Mouse (Mus musculus): ENCODE measurements around the gene Zfp978. TPM values are rescaled to one million over a fixed set of nuclear protein-coding genes. Genes with fewer than 3 reads are reported as not detected.

Gene Zfp978
- polyA plus RNA-seq, 1 experiment: 0.57 TPM

- no peak overlapping the region for H3K27ac ChIP-seq (ENCODE audit: control insufficient read depth, insufficient read depth, low read depth, low read length)
- no peaks in the 10 kb centered on the region for H3K27me3 ChIP-seq (ENCODE audit: control insufficient read depth, insufficient read depth, low read length)
- H3K4me3 ChIP-seq (ENCODE audit: control insufficient read depth, low read depth, low read length): no peak overlapping the region
- peaks cover 2% of the 10 kb centered on the region for H3K4me1 ChIP-seq (ENCODE audit: control insufficient read depth, insufficient read depth, low read length)
- no peak for TF ChIP-seq CTCF (IDR thresholded peaks at IDR 0.05; ENCODE audit: control insufficient read depth, insufficient read depth, insufficient replicate concordance, low read depth, low read length)
- TF ChIP-seq POLR2A (IDR thresholded peaks at IDR 0.05; ENCODE audit: control insufficient read depth, low read depth, low read length): no peak
- H3K36me3 ChIP-seq (ENCODE audit: control insufficient read depth, insufficient read depth, low read length): no peaks in the 10 kb centered on the region
Observed at GRCm38 (mm10) chr4:147433874-147434273, 72.8 kb downstream of the Zfp978 start.

Other genes with a start within 250 kb of the Zfp978 start
- gene Zfp991, start 229.3 kb upstream of the Zfp978 start, polyA plus RNA-seq (2012; rRNA removed): 3.0 and 3.2 TPM in 2 replicates
- 0.05 and 0.07 TPM in 2 replicates for gene Zfp988, start 55.6 kb upstream of the Zfp978 start, polyA plus RNA-seq (2012; rRNA removed)
- gene Zfp982, start 131.1 kb downstream of the Zfp978 start, polyA plus RNA-seq (2012; rRNA removed): 1.4 and 1.5 TPM in 2 replicates
- gene Gm16503, start 178.9 kb downstream of the Zfp978 start, polyA plus RNA-seq (2012; rRNA removed): 0.08 and 0.11 TPM in 2 replicates
- not detected in 2 replicates for gene Zfp985, start 192.0 kb downstream of the Zfp978 start, polyA plus RNA-seq (2012; rRNA removed)